Mouse (Mus musculus): Measurements from ENCODE around the gene Nav1.

- TF ChIP-seq CTCF (IDR thresholded peaks at IDR 0.05; ENCODE audit: low read depth, low read length) (no peak), POLR2A (IDR thresholded peaks at IDR 0.05; ENCODE audit: extremely low read depth, insufficient read depth, low read length) (no peak)
These were observed 28.0 kb downstream of the Nav1 start for GRCm38 (mm10) chr1:135579111-135579510.

Measured in liver, adult 2 months (tissue).